Comparison of ENCODE assay signal across 25 mouse cellular contexts in genomic region chr10:3900416-3900956, GRCm38 (mm10).
DNase-seq lines count a peak whose midpoint lies in the region; ATAC-seq and TF ChIP-seq lines count a peak whose summit lies in the region.
"Had no signal": no experiment of that assay in that cellular context is flagged by ENCODE, and none has a peak within 500 bp of the region (broad histone marks: within the 10 kb centered on the region; RNA-seq: fewer than 3 reads in every experiment).

No protein-coding gene starts in this region.

- H3K4me3 ChIP-seq in forebrain, postnatal 0 days (ENCODE audit: low read depth, low read length), result no peak overlapping the region
- H3K4me3 ChIP-seq in forebrain, embryonic 14.5 days (ENCODE audit: low read depth, low read length), result no peak overlapping the region
- H3K4me3 ChIP-seq in midbrain, embryonic 11.5 days (ENCODE audit: low read depth, low read length), result no peak overlapping the region
- H3K4me3 ChIP-seq in midbrain, embryonic 14.5 days (replicated peaks; ENCODE audit: low read depth, low read length), result no peak overlapping the region
- H3K4me3 ChIP-seq: heart, embryonic 10.5 days; heart, embryonic 15.5 days; hindbrain, embryonic 13.5 days; megakaryocyte, embryonic 14.5 days; midbrain, embryonic 13.5 days; neural tube, embryonic 12.5 days; stomach, embryonic 15.5 days had no signal

- no peaks in the 10 kb centered on the region for H3K4me1 ChIP-seq in forebrain, postnatal 0 days (ENCODE audit: insufficient read depth)
- H3K4me1 ChIP-seq in forebrain, embryonic 14.5 days (ENCODE audit: control insufficient read depth, insufficient read depth, low read length), result no peaks in the 10 kb centered on the region
- H3K4me1 ChIP-seq in midbrain, embryonic 11.5 days (ENCODE audit: control insufficient read depth, insufficient read depth, low read length), result no peaks in the 10 kb centered on the region
- no peaks in the 10 kb centered on the region for H3K4me1 ChIP-seq in midbrain, embryonic 14.5 days (ENCODE audit: control insufficient read depth, insufficient read depth, low read length)
- H3K4me1 ChIP-seq: heart, embryonic 15.5 days; hindbrain, embryonic 13.5 days; megakaryocyte, embryonic 14.5 days; midbrain, embryonic 13.5 days; neural tube, embryonic 12.5 days; stomach, embryonic 15.5 days had no signal

- no peak overlapping the region for H3K9ac ChIP-seq in forebrain, postnatal 0 days
- H3K9ac ChIP-seq in forebrain, embryonic 14.5 days (ENCODE audit: low read length), result no peak overlapping the region
- H3K9ac ChIP-seq in midbrain, embryonic 11.5 days (ENCODE audit: low read length), result no peak overlapping the region
- H3K9ac ChIP-seq in midbrain, embryonic 14.5 days (replicated peaks; ENCODE audit: low read length), result no peak overlapping the region
- H3K9ac ChIP-seq: heart, embryonic 15.5 days; hindbrain, embryonic 13.5 days; midbrain, embryonic 13.5 days; neural tube, embryonic 12.5 days; stomach, embryonic 15.5 days had no signal

- 47% methylated on average over 11 of the region's 11 CpGs for WGBS in forebrain, postnatal 0 days
- 71% methylated on average over 11 of the region's 11 CpGs for WGBS in forebrain, embryonic 14.5 days
- 86% methylated on average over 11 of the region's 11 CpGs for WGBS in midbrain, embryonic 11.5 days
- WGBS in midbrain, embryonic 14.5 days, result 79% methylated on average over 11 of the region's 11 CpGs

- no peak overlapping the region for H3K4me2 ChIP-seq in forebrain, postnatal 0 days (ENCODE audit: low read depth)
- H3K4me2 ChIP-seq in forebrain, embryonic 14.5 days (ENCODE audit: low read length), result no peak overlapping the region
- H3K4me2 ChIP-seq in midbrain, embryonic 11.5 days, result no peak overlapping the region
- no peak overlapping the region for H3K4me2 ChIP-seq in midbrain, embryonic 14.5 days (ENCODE audit: low read length)
- H3K4me2 ChIP-seq: heart, embryonic 15.5 days; hindbrain, embryonic 13.5 days; liver, embryonic 11.5 days; midbrain, embryonic 13.5 days; neural tube, embryonic 12.5 days; stomach, embryonic 15.5 days had no signal

- no peak overlapping the region for H3K27ac ChIP-seq in forebrain, postnatal 0 days (ENCODE audit: low read depth, low read length)
- H3K27ac ChIP-seq in forebrain, embryonic 14.5 days (ENCODE audit: low read depth, low read length), result no peak overlapping the region
- no peak overlapping the region for H3K27ac ChIP-seq in midbrain, embryonic 11.5 days (ENCODE audit: low read depth, low read length)
- H3K27ac ChIP-seq in midbrain, embryonic 14.5 days (replicated peaks; ENCODE audit: low read depth, low read length), result no peak overlapping the region
- H3K27ac ChIP-seq: heart, embryonic 10.5 days; heart, embryonic 15.5 days; hindbrain, embryonic 13.5 days; midbrain, embryonic 13.5 days; neural tube, embryonic 12.5 days; stomach, embryonic 15.5 days had no signal

- H3K36me3 ChIP-seq in forebrain, postnatal 0 days (ENCODE audit: insufficient read depth), result no peaks in the 10 kb centered on the region
- no peaks in the 10 kb centered on the region for H3K36me3 ChIP-seq in forebrain, embryonic 14.5 days (ENCODE audit: control insufficient read depth, insufficient read depth, low read length)
- no peaks in the 10 kb centered on the region for H3K36me3 ChIP-seq in midbrain, embryonic 11.5 days (ENCODE audit: control insufficient read depth, insufficient read depth, low read length)
- H3K36me3 ChIP-seq in midbrain, embryonic 14.5 days (ENCODE audit: control insufficient read depth, insufficient read depth, low read length), result no peaks in the 10 kb centered on the region
- H3K36me3 ChIP-seq: heart, embryonic 10.5 days; heart, embryonic 15.5 days; hindbrain, embryonic 13.5 days; midbrain, embryonic 13.5 days; neural tube, embryonic 12.5 days; stomach, embryonic 15.5 days had no signal

- H3K27me3 ChIP-seq in forebrain, postnatal 0 days (ENCODE audit: insufficient read depth, low read length), result no peaks in the 10 kb centered on the region
- H3K27me3 ChIP-seq in forebrain, embryonic 14.5 days (replicated peaks; ENCODE audit: control insufficient read depth, insufficient read depth, low read length), result no peaks in the 10 kb centered on the region
- no peaks in the 10 kb centered on the region for H3K27me3 ChIP-seq in midbrain, embryonic 11.5 days (ENCODE audit: control insufficient read depth, insufficient read depth, low read length)
- no peaks in the 10 kb centered on the region for H3K27me3 ChIP-seq in midbrain, embryonic 14.5 days (ENCODE audit: control insufficient read depth, insufficient read depth, low read length)
- H3K27me3 ChIP-seq: heart, embryonic 15.5 days; hindbrain, embryonic 13.5 days; megakaryocyte, embryonic 14.5 days; midbrain, embryonic 13.5 days; neural tube, embryonic 12.5 days; stomach, embryonic 15.5 days had no signal

- no peak for DNase-seq in forebrain, postnatal 0 days
- DNase-seq in forebrain, embryonic 14.5 days (ENCODE audit: low spot score), result no peak
- DNase-seq in kidney, postnatal 10 days, result peak; percentile 28
- DNase-seq in kidney, postnatal 36 days, result no peak
- peak; percentile 66 for DNase-seq in midbrain, embryonic 11.5 days (ENCODE audit: low spot score, missing footprints)
- DNase-seq in midbrain, embryonic 14.5 days, result no peak
- DNase-seq in retina, embryonic 14.5 days (ENCODE audit: low spot score), result peak; percentile 45
- DNase-seq in T-cell, adult 2 months (ENCODE audit: low spot score), result no peak
- DNase-seq: adrenal gland, postnatal 25 days; cerebellum, adult 18-20 months; gastrocnemius, postnatal 25 days; heart, adult 11 months; kidney, adult 11 months; lung, postnatal 36 days; right cerebral cortex, postnatal 25 days had no signal

- no peak for TF ChIP-seq CTCF in forebrain, postnatal 0 days (IDR thresholded peaks at IDR 0.05; ENCODE audit: low read depth)

- ATAC-seq in forebrain, postnatal 0 days, result peak; percentile 34; the same call in 1 of the 2 replicates
- no peak for ATAC-seq in forebrain, embryonic 14.5 days
- ATAC-seq in midbrain, embryonic 11.5 days (ENCODE audit: low FRiP score), result no peak
- no peak for ATAC-seq in midbrain, embryonic 14.5 days (ENCODE audit: low FRiP score, low TSS enrichment)
- ATAC-seq: CD4-positive, CD25-positive, alpha-beta regulatory T cell, adult 4 months; inflammation-experienced regulatory T-cells, adult 6 months; midbrain, embryonic 13.5 days had no signal

- no peaks in the 10 kb centered on the region for H3K9me3 ChIP-seq in forebrain, postnatal 0 days (ENCODE audit: low read length)
- no peaks in the 10 kb centered on the region for H3K9me3 ChIP-seq in forebrain, embryonic 14.5 days (replicated peaks; ENCODE audit: control insufficient read depth, low read length)
- no peaks in the 10 kb centered on the region for H3K9me3 ChIP-seq in midbrain, embryonic 11.5 days (ENCODE audit: control insufficient read depth, low read length)
- H3K9me3 ChIP-seq in midbrain, embryonic 14.5 days (ENCODE audit: control insufficient read depth, low read length), result no peaks in the 10 kb centered on the region
- H3K9me3 ChIP-seq: heart, embryonic 10.5 days; heart, embryonic 15.5 days; hindbrain, embryonic 13.5 days; megakaryocyte, embryonic 14.5 days; midbrain, embryonic 13.5 days; neural tube, embryonic 12.5 days; stomach, embryonic 15.5 days had no signal

Comparison
In these comparisons a context has a peak if more than half of its experiments do, and no peak if none do; other contexts are left out.
1. DNase-seq: peak in kidney, postnatal 10 days (single experiment), midbrain, embryonic 11.5 days (single experiment) and retina, embryonic 14.5 days (single experiment); none in forebrain, postnatal 0 days (single experiment), forebrain, embryonic 14.5 days (single experiment), kidney, postnatal 36 days (0 of 2), midbrain, embryonic 14.5 days (single experiment) and T-cell, adult 2 months (single experiment).